Mouse (Mus musculus): ENCODE data around the gene Serpina3b.
"Not testable (repeated sequence)": the region's sequence is repeated elsewhere in the genome, so short reads cannot be mapped to it uniquely, and the experiment has no call there.

The Serpina3b gene

GRCm38 (mm10) chr12:104127696-104128095 is at the start of gene Serpina3b:
Gene Serpina3b, plus strand, starts transcription at chr12:104127996.
- DNase-seq (ENCODE audit: low read depth, low spot score) = no peak

DNA sequence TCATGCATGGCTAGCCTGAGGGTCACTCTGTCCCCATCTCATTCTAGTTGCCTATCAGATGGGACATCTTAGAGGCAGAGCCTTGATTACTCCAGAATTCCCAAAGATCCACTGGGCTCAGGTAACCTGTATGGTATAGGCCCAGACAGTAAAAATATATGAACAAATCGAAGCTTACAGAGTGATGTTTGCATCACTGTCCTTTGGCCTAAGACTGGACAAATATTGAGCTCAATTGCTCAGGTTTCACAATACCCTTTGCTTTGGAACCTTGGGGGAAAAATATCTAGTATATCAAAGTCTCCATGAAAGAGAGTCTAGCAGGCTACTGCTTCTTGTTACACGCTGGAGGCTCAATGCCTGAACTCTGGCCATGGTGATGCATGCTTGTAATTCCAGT is 37.7 kb upstream of the Serpina3b start:
- no peaks in the 10 kb centered on the region for H3K27me3 ChIP-seq (ENCODE audit: control insufficient read depth, insufficient read depth, low read length, poor library complexity, severe bottlenecking)
- H3K36me3 ChIP-seq (ENCODE audit: control insufficient read depth, insufficient read depth, low read length, poor library complexity, severe bottlenecking) = no peaks in the 10 kb centered on the region
- no peak for DNase-seq (ENCODE audit: low read depth, low spot score)

More at GRCm38 (mm10) chr12:104127696-104128095, at the start of gene Serpina3b:
- Histone ChIP-seq H3K27me3 (ENCODE audit: control insufficient read depth, insufficient read depth, low read length, poor library complexity, severe bottlenecking) (no peaks in the 10 kb centered on the region), H3K36me3 (ENCODE audit: control insufficient read depth, insufficient read depth, low read length, poor library complexity, severe bottlenecking) (no peaks in the 10 kb centered on the region)

DNA sequence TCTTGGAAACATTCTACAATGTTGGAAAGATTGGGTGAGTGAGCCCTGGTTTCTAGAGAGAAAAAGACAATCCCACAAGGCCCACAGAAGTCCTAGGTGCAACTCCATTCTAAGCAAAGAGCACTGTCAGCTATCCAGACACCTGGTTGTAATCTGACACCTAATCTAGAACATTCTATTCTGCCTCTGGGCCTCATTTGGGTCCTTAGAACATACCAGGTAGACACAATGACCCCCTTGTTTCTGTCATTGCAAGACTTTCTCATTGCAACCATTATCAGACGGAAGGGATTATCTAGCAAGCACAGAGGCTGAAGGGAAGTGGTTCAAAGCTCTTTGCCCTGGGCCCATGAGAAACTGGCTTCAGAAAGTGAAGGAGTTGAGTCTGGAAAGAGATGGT is 36.5 kb upstream of the Serpina3b start:
- no peak for DNase-seq (ENCODE audit: low read depth, low spot score)
- Histone ChIP-seq H3K27me3 (ENCODE audit: control insufficient read depth, insufficient read depth, low read length, poor library complexity, severe bottlenecking) (no peaks in the 10 kb centered on the region), H3K36me3 (ENCODE audit: control insufficient read depth, insufficient read depth, low read length, poor library complexity, severe bottlenecking) (no peaks in the 10 kb centered on the region)

GRCm38 (mm10) chr12:104100768-104101167 is 27.0 kb upstream of the Serpina3b start, which contains the start of gene Serpina5:
Gene Serpina5, plus strand, starts transcription at chr12:104101113.
- no peak for DNase-seq (ENCODE audit: low read depth, low spot score)
- H3K36me3 ChIP-seq (ENCODE audit: control insufficient read depth, insufficient read depth, low read length, poor library complexity, severe bottlenecking) = no peaks in the 10 kb centered on the region
- H3K27me3 ChIP-seq (ENCODE audit: control insufficient read depth, insufficient read depth, low read length, poor library complexity, severe bottlenecking) = no peaks in the 10 kb centered on the region

DNA sequence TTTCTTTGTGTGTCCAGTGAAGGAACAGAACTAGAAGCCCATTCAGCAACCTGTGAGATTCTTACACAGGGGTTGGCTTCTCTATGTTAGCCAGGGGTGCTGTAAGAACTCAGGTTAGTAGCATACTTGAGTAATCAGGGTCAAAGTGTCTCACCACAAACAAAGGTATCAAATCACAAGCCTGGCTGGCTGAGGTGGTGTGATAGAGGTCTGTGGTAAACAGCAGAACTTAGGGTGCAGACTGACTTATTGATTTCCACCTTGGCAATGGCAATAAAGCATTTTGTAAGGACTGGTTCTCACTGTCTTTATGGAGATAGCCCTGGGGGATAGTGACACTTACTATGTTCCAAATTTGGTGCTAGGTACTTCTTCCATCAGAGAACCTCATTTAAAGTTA is 21.9 kb upstream of the Serpina3b start:
- Histone ChIP-seq H3K36me3 (ENCODE audit: control insufficient read depth, insufficient read depth, low read length, poor library complexity, severe bottlenecking) (no peaks in the 10 kb centered on the region), H3K27me3 (ENCODE audit: control insufficient read depth, insufficient read depth, low read length, poor library complexity, severe bottlenecking) (no peaks in the 10 kb centered on the region)
- DNase-seq (ENCODE audit: low read depth, low spot score) = no peak

DNA sequence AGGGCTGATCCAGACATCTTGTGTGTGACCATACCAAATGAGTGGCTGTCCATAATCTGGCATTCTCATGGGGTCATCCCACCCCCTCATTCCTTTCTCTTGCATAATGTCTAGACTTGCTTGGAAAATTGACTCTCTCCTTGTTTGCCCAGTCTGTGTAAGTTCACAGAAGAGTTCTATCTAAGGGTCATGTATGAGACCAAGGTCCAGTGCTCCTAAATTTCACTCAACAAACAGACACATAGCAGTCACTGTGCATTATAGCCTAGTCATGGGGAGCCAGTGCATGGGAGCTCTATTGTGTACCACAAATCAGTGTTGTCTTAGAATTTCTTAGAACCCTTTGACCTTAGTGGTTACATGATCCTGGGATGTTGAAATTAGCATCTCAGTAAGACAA is 20.9 kb upstream of the Serpina3b start:
- Histone ChIP-seq H3K27me3 (ENCODE audit: control insufficient read depth, insufficient read depth, low read length, poor library complexity, severe bottlenecking) (no peaks in the 10 kb centered on the region), H3K36me3 (ENCODE audit: control insufficient read depth, insufficient read depth, low read length, poor library complexity, severe bottlenecking) (no peaks in the 10 kb centered on the region)
- DNase-seq (ENCODE audit: low read depth, low spot score) = no peak

- no peak for DNase-seq (ENCODE audit: low read depth, low spot score)
- no peaks in the 10 kb centered on the region for H3K36me3 ChIP-seq (ENCODE audit: control insufficient read depth, insufficient read depth, low read length, poor library complexity, severe bottlenecking)
- no peaks in the 10 kb centered on the region for H3K27me3 ChIP-seq (ENCODE audit: control insufficient read depth, insufficient read depth, low read length, poor library complexity, severe bottlenecking)
Observed at GRCm38 (mm10) chr12:104108507-104108906, 19.3 kb upstream of the Serpina3b start.

GRCm38 (mm10) chr12:104112333-104112732 is 15.5 kb upstream of the Serpina3b start, which contains the start of gene Serpina3a:
Gene Serpina3a, plus strand, starts transcription at chr12:104112724.
- not testable (repeated sequence) for H3K27me3 ChIP-seq (ENCODE audit: control insufficient read depth, insufficient read depth, low read length, poor library complexity, severe bottlenecking); H3K36me3 ChIP-seq (ENCODE audit: control insufficient read depth, insufficient read depth, low read length, poor library complexity, severe bottlenecking); DNase-seq (ENCODE audit: low read depth, low spot score)

DNA sequence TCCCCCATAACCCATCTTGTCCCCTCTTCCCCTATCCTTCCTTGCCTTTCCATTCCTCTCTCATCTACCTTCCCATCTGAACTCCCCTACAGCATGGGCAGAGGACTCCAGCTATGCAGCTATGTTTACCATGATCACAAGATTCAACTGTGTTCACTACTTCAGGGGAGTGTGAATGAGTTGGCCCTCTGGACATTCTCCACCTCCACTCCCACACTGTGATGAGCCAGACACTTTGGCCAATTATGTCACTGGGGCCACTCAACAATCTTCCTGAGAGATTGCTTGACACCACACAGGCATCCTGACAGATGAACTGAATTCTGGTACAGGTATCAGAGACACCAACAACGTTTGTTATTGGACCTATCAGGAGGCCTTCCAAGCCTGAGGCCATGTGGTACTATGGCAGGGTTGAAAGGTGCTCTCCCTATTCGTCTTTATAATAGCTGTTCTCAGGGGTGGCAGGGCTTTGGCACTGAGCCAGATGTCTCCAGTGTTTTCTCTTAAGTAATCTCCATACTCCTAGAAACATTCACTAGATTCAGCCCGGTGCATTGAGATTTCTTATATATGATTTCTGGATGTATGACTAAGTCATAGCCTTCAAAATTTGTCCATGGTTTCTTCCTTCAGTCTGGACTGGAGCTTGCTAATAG is 12.7 kb upstream of the Serpina3b start:
- no peak for DNase-seq (ENCODE audit: low read depth, low spot score)
- Histone ChIP-seq H3K27me3 (ENCODE audit: control insufficient read depth, insufficient read depth, low read length, poor library complexity, severe bottlenecking) (no peaks in the 10 kb centered on the region), H3K36me3 (ENCODE audit: control insufficient read depth, insufficient read depth, low read length, poor library complexity, severe bottlenecking) (no peaks in the 10 kb centered on the region)

DNA sequence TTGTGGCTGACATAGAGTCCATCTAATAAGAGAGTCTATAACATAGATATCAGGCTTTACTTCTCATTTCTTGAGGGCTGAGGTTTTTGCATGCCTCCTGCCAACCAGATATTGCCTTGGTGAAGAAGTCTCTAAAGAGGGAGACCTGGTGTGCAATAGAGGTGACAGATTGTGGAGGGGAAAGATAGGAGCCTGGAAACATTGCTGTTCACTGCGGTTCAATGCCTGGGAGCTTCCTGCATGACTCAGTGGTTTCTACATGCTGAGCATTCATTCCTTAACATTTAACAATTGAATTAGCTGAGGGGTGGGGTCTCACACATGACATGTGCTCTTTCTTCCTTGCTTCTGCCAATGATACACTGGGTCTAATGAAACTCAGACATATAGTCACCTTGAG is 4.7 kb upstream of the Serpina3b start:
- H3K36me3 ChIP-seq (ENCODE audit: control insufficient read depth, insufficient read depth, low read length, poor library complexity, severe bottlenecking) = no peaks in the 10 kb centered on the region
- no peak for DNase-seq (ENCODE audit: low read depth, low spot score)
- H3K27me3 ChIP-seq (ENCODE audit: control insufficient read depth, insufficient read depth, low read length, poor library complexity, severe bottlenecking) = no peaks in the 10 kb centered on the region

DNA sequence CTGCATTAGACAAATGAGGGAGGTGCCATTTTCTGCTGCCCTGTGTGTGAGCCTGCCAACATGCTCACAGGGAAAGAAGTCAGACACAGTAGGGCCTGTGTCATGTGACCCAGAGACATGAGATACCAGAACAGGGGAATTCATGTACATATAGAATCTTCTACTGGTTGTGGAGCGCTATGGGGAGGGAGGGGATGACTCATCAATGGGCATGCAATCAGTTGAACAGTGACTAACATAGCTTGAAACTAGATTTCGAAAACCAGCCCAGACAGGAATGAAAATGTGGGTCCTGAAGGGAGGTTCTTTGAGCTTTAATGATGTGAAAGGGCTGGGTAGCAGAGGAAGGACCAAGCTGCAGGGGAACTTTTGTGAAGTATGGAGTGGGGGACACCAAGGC is 3.8 kb upstream of the Serpina3b start:
- no peak for DNase-seq (ENCODE audit: low read depth, low spot score)
- Histone ChIP-seq H3K27me3 (ENCODE audit: control insufficient read depth, insufficient read depth, low read length, poor library complexity, severe bottlenecking) (no peaks in the 10 kb centered on the region), H3K36me3 (ENCODE audit: control insufficient read depth, insufficient read depth, low read length, poor library complexity, severe bottlenecking) (no peaks in the 10 kb centered on the region)

- no peak for DNase-seq (ENCODE audit: low read depth, low spot score)
- no peaks in the 10 kb centered on the region for H3K36me3 ChIP-seq (ENCODE audit: control insufficient read depth, insufficient read depth, low read length, poor library complexity, severe bottlenecking)
- no peaks in the 10 kb centered on the region for H3K27me3 ChIP-seq (ENCODE audit: control insufficient read depth, insufficient read depth, low read length, poor library complexity, severe bottlenecking)
Observed at GRCm38 (mm10) chr12:104125021-104125560, 2.7 kb upstream of the Serpina3b start.

DNA sequence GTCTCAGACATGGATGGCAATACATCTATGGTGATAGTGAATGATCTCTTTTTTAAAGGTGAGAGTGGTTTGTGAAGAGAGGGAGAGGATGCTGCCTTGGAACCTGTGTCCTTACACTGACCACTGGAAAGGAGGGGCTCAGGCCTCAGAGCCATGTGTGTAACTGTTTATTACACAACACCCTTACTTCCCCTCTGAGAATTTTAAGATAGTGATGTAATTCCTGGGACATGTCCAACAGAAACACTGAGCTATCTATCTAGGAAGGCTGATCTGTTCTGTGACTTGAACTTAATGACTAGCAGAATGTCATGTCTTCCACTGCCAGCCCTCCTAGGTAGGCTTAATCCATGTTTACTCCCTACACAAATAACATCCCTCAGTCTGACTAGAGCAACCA is 3.2 kb downstream of the Serpina3b start:
- H3K36me3 ChIP-seq (ENCODE audit: control insufficient read depth, insufficient read depth, low read length, poor library complexity, severe bottlenecking) = no peaks in the 10 kb centered on the region
- no peak for DNase-seq (ENCODE audit: low read depth, low spot score)

DNA sequence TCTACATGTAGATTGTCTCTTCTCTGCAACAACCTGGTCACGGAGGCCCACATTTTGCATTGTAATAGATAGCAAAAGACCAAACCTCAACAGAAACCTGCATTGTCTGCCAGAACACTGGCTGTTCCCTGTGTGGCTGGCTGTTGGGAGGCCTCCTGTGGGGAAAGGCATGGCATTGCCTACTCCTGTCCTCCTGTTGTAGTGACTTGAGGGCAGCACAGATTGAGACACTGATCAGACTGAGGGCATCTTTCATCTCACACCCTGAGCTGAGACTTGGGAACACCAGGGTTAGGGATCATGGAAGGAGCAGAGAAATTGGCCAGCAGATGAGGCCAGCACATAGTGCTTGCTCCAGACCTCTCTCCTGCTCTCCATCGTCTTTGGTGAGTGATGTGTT is 10.4 kb downstream of the Serpina3b start:
- Histone ChIP-seq H3K27me3 (ENCODE audit: control insufficient read depth, insufficient read depth, low read length, poor library complexity, severe bottlenecking) (no peaks in the 10 kb centered on the region), H3K36me3 (ENCODE audit: control insufficient read depth, insufficient read depth, low read length, poor library complexity, severe bottlenecking) (no peaks in the 10 kb centered on the region)
- DNase-seq (ENCODE audit: low read depth, low spot score) = no peak

More for the DNA sequence above, 3.2 kb downstream of the Serpina3b start:
- no peaks in the 10 kb centered on the region for H3K27me3 ChIP-seq (ENCODE audit: control insufficient read depth, insufficient read depth, low read length, poor library complexity, severe bottlenecking)

DNA sequence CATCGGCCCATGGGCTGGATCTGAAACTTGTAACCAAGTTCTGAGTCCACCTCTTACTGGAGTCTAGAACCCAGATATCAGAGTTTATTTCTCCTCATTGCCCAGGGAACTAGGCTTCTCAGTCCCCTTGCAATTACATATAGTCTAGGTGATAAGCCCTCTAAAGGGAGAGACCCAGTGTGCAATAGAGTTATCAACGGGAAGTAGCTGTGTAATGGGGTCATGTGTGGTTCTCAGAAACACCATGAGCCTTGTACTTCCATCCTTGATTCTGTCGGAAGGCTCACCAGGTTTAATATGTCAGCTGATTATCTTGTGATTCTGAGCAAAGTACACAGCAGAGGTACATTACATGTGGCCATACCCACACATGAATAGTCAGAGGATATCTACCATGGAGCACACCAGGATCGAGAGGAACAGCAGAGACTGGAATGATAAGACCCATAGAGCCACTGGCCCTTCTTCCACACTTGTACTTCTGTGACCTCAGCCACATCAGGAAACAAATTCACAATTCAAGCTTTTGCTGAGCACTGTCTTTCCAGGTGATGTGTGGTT is 12.8 kb downstream of the Serpina3b start:
- no peaks in the 10 kb centered on the region for H3K27me3 ChIP-seq (ENCODE audit: control insufficient read depth, insufficient read depth, low read length, poor library complexity, severe bottlenecking)
- H3K36me3 ChIP-seq (ENCODE audit: control insufficient read depth, insufficient read depth, low read length, poor library complexity, severe bottlenecking) = no peaks in the 10 kb centered on the region
- DNase-seq (ENCODE audit: low read depth, low spot score) = no peak

Data from splenic B cell, adult 2 months (primary cell).